Mouse (Mus musculus) urinary bladder, postnatal 14 days (tissue): ENCODE data around the gene Frrs1.

Source experiments
- DNase-seq: peaks from one replicate; pipeline ENCODE4 v3.0.0; 2021; ENCODE audit warnings: low spot score

Gene Frrs1

GRCm38 (mm10) chr3:116906596-116906995, 47.3 kb downstream of the Frrs1 start:
- no peak for DNase-seq

DNA sequence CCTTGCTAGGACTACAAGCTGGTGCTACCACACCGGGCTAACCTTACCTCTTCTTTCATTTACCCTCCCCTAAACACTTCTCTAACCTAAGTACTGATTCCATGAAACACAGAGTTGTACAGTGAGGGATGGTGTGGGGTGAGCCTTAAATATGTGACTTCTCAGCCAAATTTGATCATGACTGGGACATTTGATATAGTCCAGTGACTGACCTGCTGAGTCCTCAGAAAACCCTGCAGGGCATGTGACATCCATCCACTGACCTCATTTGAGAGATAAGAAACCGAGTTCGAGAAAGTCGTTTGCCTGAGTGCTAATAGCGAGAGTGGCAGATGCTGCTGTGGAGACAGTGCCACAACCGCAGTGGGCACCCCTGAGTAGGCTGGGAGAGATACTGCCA, 55.1 kb downstream of the Frrs1 start:
- no peak for DNase-seq

DNA sequence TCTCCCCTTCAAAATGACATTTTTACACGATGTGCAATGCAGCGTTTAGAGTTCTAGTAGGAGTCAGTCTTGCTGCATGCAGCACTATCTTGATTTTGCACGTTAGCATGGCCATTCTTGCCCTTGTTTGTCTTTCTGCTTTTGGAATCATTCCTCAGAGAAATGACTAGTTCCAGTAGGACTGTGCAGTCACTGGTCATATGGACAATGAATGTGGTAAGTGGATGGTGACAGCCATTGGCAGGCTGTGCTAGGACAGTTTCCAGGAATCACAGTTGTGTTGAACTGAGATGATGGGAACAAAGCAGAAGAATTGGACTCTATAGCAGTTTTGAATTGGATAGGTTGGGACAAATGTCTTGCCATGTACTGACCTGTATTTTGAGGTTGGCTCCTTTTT, 55.7 kb downstream of the Frrs1 start:
- no peak for DNase-seq

DNA sequence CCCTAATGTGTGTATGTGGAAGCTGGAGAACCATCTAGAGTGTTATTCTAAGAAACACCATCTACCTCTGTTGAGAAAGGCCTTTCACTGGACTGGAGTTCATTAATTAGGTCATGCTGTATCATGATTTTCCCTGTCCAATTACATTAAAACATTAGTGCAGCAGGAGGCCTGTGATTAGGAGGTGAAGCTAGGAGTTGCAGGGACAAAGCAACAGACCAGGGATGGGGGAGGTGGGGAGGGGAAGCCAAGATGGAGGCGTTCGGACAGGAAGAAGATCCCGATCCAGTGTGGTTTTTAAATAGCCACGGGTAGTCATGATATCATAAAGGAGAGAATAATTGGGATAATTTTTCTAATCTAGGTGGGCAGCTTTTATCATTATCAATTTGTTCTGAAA, 57.8 kb downstream of the Frrs1 start:
- DNase-seq: no peak

GRCm38 (mm10) chr3:116921535-116921934, 62.3 kb downstream of the Frrs1 start:
- no peak for DNase-seq

DNA sequence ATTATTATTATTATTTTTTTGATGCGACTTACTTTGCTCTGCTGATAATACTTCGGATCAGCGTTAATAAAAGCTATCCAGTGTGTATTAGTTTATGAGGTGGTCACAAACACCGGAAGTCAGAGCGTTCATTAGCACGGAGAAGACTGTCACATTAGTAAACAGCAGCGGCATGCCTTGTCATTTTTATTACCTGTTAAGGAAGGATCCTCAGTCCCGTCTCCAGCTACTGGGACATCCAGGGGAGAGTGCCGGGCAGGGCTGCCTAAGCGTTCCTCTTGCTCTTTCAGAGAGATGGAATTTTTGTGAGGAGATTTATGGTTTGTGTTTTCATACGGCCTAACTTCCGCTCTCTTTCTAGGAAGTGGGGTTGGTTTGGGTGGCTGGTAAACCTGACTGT, 63.8 kb downstream of the Frrs1 start:
- no peak for DNase-seq

DNA sequence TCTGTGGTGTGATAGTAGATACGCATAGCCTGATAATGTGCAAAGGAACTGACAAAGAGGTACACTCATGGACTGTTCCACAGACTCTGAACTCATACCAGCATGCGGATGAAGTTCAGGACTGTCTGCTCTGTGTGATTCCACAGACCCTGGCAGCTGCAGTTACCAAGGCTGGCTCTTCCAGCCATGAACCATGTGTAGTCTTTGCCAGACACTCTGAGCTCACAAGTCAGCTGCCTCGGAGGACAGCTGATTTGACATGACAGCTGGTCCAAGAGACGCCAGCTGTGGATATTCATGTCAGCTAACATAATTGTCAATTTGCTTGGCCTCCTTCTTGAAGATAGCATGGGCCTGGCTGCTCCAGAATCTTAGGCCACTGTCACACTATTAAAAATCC, 69.7 kb downstream of the Frrs1 start:
- no peak for DNase-seq

GRCm38 (mm10) chr3:116933158-116933557, 73.9 kb downstream of the Frrs1 start:
- DNase-seq: no peak

- DNase-seq: no peak
Observed at GRCm38 (mm10) chr3:116936934-116937691, 77.8 kb downstream of the Frrs1 start.

DNA sequence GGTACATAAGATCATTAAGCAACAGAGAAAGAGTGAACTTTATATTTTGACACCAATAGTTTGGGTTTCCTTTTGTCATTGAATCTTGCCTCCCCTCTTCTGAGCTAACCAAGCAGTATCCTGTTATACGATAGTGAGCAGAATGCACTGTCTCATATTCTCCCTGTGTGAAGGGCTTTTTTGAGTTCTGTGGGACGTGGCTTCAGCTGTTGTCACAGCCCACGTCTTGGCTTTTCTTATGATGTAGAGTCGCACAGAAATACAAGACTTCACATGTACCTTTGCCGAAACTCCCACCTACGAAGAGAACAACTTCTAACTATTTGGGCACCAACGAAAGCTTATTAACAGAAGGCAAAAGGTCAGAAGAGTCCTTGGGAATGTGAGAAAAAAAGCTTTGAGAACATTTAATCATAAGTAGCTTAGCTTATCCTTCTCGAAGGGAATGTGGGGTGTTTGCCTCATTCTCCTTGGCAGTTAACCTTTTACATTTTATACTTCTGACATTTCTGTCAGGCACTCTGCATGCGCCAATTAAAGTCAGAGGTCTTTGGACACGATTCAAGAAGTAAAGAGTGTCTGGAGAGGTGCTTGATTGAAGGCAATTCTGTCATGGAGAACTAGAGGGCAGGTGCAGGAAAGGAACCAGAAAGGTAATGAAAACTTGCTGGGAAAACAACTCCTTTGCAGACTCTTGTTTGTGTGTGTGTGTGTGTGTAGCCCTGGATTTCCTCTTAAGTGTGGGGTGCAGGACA, 81.7 kb downstream of the Frrs1 start:
- no peak for DNase-seq

DNA sequence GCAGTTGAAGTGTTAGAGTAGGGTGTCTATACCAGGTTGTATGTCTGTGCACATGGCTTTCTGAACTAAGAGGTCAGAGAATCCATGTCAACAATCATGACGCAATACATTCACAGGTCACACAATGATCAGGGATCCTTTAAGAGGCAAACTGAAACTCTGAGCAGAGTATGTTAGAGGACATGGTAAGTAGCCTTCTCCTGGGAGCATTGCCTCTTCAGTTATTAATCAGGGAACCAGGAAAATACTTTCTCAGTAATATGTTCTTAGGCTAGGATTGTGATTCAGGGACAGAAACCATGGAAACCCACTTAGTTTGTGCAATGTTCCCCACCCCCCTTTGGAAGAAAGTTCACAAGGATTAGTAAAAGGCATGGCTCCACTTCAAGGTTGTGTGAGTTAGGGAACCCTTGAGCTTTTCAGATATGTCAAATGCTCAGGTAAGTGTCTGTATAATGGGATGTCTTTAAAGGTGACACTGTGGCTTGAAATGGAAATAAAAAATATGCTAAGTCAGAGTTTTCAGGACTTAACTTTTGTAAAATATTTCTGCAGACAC, 82.4 kb downstream of the Frrs1 start:
- no peak for DNase-seq

- DNase-seq: no peak
Observed at GRCm38 (mm10) chr3:116942751-116943150, 83.5 kb downstream of the Frrs1 start.

DNA sequence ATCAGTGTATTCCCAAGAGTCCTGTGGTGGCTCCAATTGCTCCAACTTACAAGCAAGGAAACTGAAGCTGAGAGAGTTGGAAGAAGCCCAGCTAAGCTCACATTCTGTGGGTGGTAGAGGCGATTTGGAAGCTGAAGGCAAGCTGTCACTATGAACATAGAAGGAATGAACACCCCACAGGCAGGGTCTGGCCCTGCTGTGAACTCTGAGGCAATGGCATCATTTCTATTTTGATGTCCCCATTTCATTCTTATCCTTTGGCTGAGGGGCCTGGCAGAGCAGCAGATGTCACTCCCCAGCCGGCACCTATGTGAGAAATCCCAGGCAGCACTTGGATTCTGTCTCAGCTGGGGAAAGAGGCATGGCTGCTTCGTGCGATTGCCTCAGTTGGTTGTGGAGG, 84.2 kb downstream of the Frrs1 start:
- no peak for DNase-seq

- no peak for DNase-seq
Observed at GRCm38 (mm10) chr3:116946476-116946875, 87.2 kb downstream of the Frrs1 start.

- peak; percentile 18 for DNase-seq
Observed at GRCm38 (mm10) chr3:116950665-116951115, 91.4 kb downstream of the Frrs1 start.

DNA sequence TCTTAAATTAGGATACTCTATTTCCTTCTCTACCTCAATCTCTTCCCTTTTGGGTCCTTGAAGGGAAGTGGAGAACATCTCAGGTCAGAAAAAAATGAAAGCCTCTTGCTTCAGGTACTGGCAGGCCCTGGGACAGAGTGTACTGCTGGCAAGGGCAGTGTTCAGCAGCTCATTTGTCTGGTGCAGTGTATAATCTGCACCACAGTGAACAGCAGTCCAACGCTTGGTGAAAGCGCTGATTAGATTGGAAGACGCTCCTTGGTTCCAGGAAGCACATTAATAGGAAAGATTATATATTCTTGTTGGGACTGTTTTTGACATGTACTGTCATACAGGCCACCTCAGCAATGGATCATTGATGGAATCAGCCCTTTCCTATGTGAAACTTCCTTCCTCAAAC, 92.2 kb downstream of the Frrs1 start:
- DNase-seq: no peak

- DNase-seq: no peak
Observed at GRCm38 (mm10) chr3:116952242-116952899, 93.1 kb downstream of the Frrs1 start.

GRCm38 (mm10) chr3:116953366-116953765, 94.1 kb downstream of the Frrs1 start:
- no peak for DNase-seq

DNA sequence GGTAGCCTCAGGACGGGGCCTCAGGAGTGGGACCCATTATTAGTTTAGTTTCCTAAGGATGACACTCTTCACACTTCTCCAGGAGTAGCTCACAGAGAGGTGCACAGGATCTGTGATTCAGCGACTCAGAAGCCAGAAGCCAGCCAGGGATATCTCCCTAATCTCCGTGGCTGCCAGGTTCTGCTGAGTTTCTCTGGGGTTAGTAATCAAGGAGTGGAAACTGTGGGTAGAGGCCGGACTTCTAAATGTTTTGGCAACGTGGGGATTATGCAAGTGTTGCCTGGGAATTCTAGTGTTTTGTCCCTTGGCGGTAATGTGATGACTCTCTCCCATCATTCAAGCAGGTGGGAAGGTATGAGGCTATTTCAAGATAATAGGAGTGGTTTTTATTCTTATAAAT, 95.8 kb downstream of the Frrs1 start:
- DNase-seq: no peak
